Mouse (Mus musculus) activated CD4-positive, CD25-positive, alpha-beta regulatory T cell, adult 9 weeks (primary cell): Measurements from ENCODE around the gene Pramef12. TPM values are rescaled to one million over a fixed set of nuclear protein-coding genes. Genes with fewer than 3 reads are reported as not detected.

Experiments used
- polyA plus RNA-seq: library from polyadenylated mRNA; unstranded; fragments of 100-300 nt; shearing (Covaris generic); gene quantifications from one replicate; pipeline ENCODE4 v1.2.1, GENCODE M21; 2017

Gene Pramef12
- not detected for polyA plus RNA-seq

DNA sequence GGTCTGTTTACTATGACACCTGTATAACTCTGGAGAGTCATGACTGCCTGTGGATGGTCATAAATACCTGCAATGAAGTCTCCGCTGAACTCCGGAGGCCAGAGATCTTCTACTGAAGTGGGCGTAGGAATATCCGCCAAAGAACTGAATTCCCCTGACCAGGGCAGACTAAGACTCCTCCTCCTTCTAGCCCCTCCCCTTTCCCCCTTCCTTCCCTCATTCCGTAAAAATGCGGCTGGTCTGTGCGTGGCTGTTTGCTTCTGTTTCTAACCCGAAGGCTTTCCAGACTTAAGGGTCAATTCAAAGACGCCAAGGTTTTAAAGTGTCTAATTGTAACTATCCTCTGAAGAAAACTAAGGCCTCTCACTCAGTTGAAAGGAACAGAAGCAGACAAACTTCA, at the start of gene Pramef12:
Gene Pramef12, minus strand, starts transcription at position 175 of the 400 bp plus-strand sequence.

DNA sequence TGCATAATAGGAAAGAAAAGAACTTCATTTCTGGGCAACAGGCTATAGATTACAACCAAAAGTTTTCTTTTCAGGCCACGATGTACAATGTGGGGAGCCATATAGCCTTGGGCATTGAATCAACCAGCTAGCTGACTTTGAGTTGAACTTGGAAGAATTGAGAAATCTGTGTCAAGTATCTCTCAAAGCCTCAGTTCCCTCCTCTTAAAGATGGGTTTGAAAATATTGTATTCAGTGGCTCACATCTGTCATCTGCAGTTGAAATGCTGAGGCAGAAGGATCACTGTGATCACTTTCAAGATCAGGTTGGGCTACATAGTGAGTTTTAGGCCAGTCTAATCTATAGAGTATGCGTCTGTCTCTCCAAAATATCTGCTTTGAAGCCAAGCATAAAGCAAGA, 45.0 kb upstream of the Pramef12 start, which contains the start of gene Gm9944:
Gene Gm9944, minus strand, starts transcription at position 101 of the 400 bp plus-strand sequence.

DNA sequence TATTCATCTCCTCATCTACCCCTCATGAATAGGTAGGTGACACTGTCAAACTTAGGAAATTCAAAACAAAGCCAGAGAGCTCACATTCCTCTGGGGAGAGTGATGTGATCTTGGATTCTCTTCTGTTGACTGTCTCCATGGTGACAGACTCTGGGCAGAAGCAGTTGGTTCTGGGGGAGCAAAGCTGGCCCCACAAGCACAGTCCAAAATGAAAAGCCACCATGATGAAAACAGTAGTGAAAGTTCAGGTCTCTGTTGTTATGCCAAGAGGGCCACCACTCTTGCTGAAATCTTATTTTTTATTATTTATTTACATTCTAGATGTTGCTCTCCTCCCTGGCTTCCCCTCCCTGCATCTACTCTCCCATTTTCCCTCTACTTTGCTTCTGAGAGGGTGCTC, 30.4 kb upstream of the Pramef12 start, which contains the start of gene 1700012P22Rik:
Gene 1700012P22Rik, minus strand, starts transcription at position 101 of the 400 bp plus-strand sequence.

DNA sequence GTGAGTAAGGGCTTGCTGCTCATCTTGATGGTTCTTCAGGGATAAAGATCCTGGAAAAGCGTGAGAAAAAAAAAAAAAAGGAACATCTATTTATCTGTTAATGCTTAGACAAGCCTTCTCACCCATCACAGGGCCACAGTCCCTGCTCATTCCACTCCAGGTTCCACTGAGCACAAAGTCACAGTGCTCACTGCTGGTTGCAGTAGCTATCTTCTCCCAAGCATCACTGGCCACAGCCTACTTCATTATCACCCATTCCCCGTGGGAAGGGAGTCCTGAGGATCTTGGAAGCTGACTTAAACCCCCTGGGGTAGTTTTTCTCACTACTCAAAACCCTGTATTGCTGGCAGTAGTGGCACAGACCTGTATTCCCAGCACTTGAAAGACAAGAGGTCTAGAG, 30.4 kb downstream of the Pramef12 start, which contains the start of gene Pramef20:
Gene Pramef20, minus strand, starts transcription at position 23 of the 400 bp plus-strand sequence.

DNA sequence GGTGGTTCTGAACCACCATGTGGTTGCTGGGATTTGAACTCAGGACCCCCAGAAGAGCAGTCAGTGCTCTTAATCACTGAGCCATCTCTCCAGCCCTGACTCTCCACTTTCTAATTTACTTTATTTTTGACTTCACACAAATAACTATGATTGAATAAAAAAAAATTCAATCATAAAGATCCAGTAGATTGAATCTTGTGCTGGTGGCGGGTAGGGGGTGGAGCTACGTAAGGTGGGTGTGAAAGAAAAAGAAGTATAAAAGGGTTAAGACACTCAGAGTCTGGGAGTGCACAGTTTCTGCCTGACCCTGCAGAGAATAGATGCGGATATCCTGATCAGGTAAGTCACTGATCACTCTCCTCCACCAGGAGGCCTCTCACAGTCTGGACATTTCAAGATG, 50.6 kb downstream of the Pramef12 start, which contains the start of gene Gm13119:
Gene Gm13119, plus strand, starts transcription at position 301 of the 400 bp plus-strand sequence.

Other genes with a start within 250 kb of the Pramef12 start
- not detected for gene Oog3, start 245.8 kb downstream of the Pramef12 start, polyA plus RNA-seq
- gene Oog2, start 217.7 kb downstream of the Pramef12 start, polyA plus RNA-seq: not detected
- not detected for gene C87977, start 195.1 kb downstream of the Pramef12 start, polyA plus RNA-seq
- not detected for gene Pramel5, start 128.0 kb downstream of the Pramef12 start, polyA plus RNA-seq
- gene Gm13128, start 78.2 kb downstream of the Pramef12 start, polyA plus RNA-seq: not detected
- gene Gm13119, start 50.5 kb downstream of the Pramef12 start, polyA plus RNA-seq: not detected
- gene Pramef20, start 30.5 kb downstream of the Pramef12 start, polyA plus RNA-seq: not detected
- gene 1700012P22Rik, start 30.3 kb upstream of the Pramef12 start, polyA plus RNA-seq: not detected
- not detected for gene Gm9944, start 44.9 kb upstream of the Pramef12 start, polyA plus RNA-seq
- not detected for gene Aadacl3, start 55.3 kb upstream of the Pramef12 start, polyA plus RNA-seq
- not detected for gene 9430007A20Rik, start 111.4 kb upstream of the Pramef12 start, polyA plus RNA-seq
- gene Gm13124, start 156.7 kb upstream of the Pramef12 start, polyA plus RNA-seq: not detected
- gene Aadacl4, start 205.2 kb upstream of the Pramef12 start, polyA plus RNA-seq: not detected